Mouse (Mus musculus): ENCODE results near the gene Ulk4. TPM values are rescaled to one million over a fixed set of nuclear protein-coding genes. Genes with fewer than 3 reads are reported as not detected.

Gene Ulk4
- total RNA-seq, 1 experiment from 2014 or later = 1.1 TPM

GRCm38 (mm10) chr9:121080834-121081233, 196.2 kb downstream of the Ulk4 start:
- no peak for ATAC-seq (replicated peaks; ENCODE audit: insufficient number of reproducible peaks, low FRiP score, low TSS enrichment, poor library complexity, severe bottlenecking)

- ATAC-seq (replicated peaks; ENCODE audit: insufficient number of reproducible peaks, low FRiP score, low TSS enrichment, poor library complexity, severe bottlenecking) = no peak
These were observed 196.6 kb downstream of the Ulk4 start for GRCm38 (mm10) chr9:121080413-121080812.

GRCm38 (mm10) chr9:121079388-121080088, 197.5 kb downstream of the Ulk4 start:
- ATAC-seq (replicated peaks; ENCODE audit: insufficient number of reproducible peaks, low FRiP score, low TSS enrichment, poor library complexity, severe bottlenecking) = no peak

GRCm38 (mm10) chr9:121076291-121076690, 200.7 kb downstream of the Ulk4 start:
- ATAC-seq (replicated peaks; ENCODE audit: insufficient number of reproducible peaks, low FRiP score, low TSS enrichment, poor library complexity, severe bottlenecking) = no peak

- ATAC-seq (replicated peaks; ENCODE audit: insufficient number of reproducible peaks, low FRiP score, low TSS enrichment, poor library complexity, severe bottlenecking) = no peak
These were observed 201.8 kb downstream of the Ulk4 start for GRCm38 (mm10) chr9:121075246-121075645.

- no peak for ATAC-seq (replicated peaks; ENCODE audit: insufficient number of reproducible peaks, low FRiP score, low TSS enrichment, poor library complexity, severe bottlenecking)
These were observed 202.3 kb downstream of the Ulk4 start for GRCm38 (mm10) chr9:121074726-121075125.

- ATAC-seq (replicated peaks; ENCODE audit: insufficient number of reproducible peaks, low FRiP score, low TSS enrichment, poor library complexity, severe bottlenecking) = no peak
These were observed 204.8 kb downstream of the Ulk4 start for GRCm38 (mm10) chr9:121072127-121072757.

- no peak for ATAC-seq (replicated peaks; ENCODE audit: insufficient number of reproducible peaks, low FRiP score, low TSS enrichment, poor library complexity, severe bottlenecking)
These were observed 205.4 kb downstream of the Ulk4 start for GRCm38 (mm10) chr9:121071461-121072126.

- ATAC-seq (replicated peaks; ENCODE audit: insufficient number of reproducible peaks, low FRiP score, low TSS enrichment, poor library complexity, severe bottlenecking) = no peak
These were observed 205.9 kb downstream of the Ulk4 start for GRCm38 (mm10) chr9:121071050-121071449.

- no peak for ATAC-seq (replicated peaks; ENCODE audit: insufficient number of reproducible peaks, low FRiP score, low TSS enrichment, poor library complexity, severe bottlenecking)
These were observed 208.9 kb downstream of the Ulk4 start for GRCm38 (mm10) chr9:121068115-121068514.

GRCm38 (mm10) chr9:121067043-121067442, 210.0 kb downstream of the Ulk4 start:
- ATAC-seq (replicated peaks; ENCODE audit: insufficient number of reproducible peaks, low FRiP score, low TSS enrichment, poor library complexity, severe bottlenecking) = no peak

- ATAC-seq (replicated peaks; ENCODE audit: insufficient number of reproducible peaks, low FRiP score, low TSS enrichment, poor library complexity, severe bottlenecking) = no peak
These were observed 211.5 kb downstream of the Ulk4 start for GRCm38 (mm10) chr9:121065383-121065978.

- ATAC-seq (replicated peaks; ENCODE audit: insufficient number of reproducible peaks, low FRiP score, low TSS enrichment, poor library complexity, severe bottlenecking) = no peak
These were observed 212.2 kb downstream of the Ulk4 start for GRCm38 (mm10) chr9:121064606-121065355.

- no peak for ATAC-seq (replicated peaks; ENCODE audit: insufficient number of reproducible peaks, low FRiP score, low TSS enrichment, poor library complexity, severe bottlenecking)
These were observed 214.3 kb downstream of the Ulk4 start for GRCm38 (mm10) chr9:121062671-121063070.

GRCm38 (mm10) chr9:121061820-121062623, 215.0 kb downstream of the Ulk4 start:
- no peak for ATAC-seq (replicated peaks; ENCODE audit: insufficient number of reproducible peaks, low FRiP score, low TSS enrichment, poor library complexity, severe bottlenecking)

- ATAC-seq (replicated peaks; ENCODE audit: insufficient number of reproducible peaks, low FRiP score, low TSS enrichment, poor library complexity, severe bottlenecking) = no peak
These were observed 216.7 kb downstream of the Ulk4 start for GRCm38 (mm10) chr9:121060331-121060730.

GRCm38 (mm10) chr9:121059286-121059685, 217.7 kb downstream of the Ulk4 start:
- ATAC-seq (replicated peaks; ENCODE audit: insufficient number of reproducible peaks, low FRiP score, low TSS enrichment, poor library complexity, severe bottlenecking) = no peak

- ATAC-seq (replicated peaks; ENCODE audit: insufficient number of reproducible peaks, low FRiP score, low TSS enrichment, poor library complexity, severe bottlenecking) = no peak
These were observed 218.5 kb downstream of the Ulk4 start for GRCm38 (mm10) chr9:121058538-121058937.

Measured in monocyte, adult 5-6 weeks (primary cell).